Mouse (Mus musculus): ENCODE data around the gene Med4. TPM values are rescaled to one million over a fixed set of nuclear protein-coding genes. Genes with fewer than 3 reads are reported as not detected.

Med4 gene
- polyA plus RNA-seq, 1 experiment from 2014 or later, result 24.4 TPM

DNA sequence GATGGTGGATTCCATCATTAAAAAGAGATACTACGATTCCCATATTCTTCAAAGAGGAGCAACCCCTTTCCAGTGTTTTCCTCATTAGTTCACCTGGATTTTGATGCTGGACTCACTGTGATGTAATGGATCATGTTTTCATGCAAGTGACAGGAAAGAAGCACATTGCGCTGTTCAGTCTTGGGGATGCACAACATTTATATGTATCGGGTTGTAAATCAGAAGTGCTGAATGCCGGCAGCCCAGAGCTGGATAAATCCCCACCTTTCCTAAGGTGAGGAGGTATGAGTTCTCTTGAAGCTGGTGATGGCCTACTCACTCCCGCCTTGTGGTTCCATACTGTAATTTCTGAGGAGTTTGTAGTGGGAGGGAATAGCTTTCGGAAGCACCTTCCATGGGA lies 16.5 kb upstream of the Med4 start:
- H3K9me3 ChIP-seq (replicated peaks; ENCODE audit: control insufficient read depth, low read length), result no peaks in the 10 kb centered on the region
- no peaks in the 10 kb centered on the region for H3K36me3 ChIP-seq (ENCODE audit: control insufficient read depth, insufficient read depth)
- no peak overlapping the region for H3K9ac ChIP-seq (ENCODE audit: low read depth, low read length)
- H3K4me1 ChIP-seq (ENCODE audit: control insufficient read depth, low read depth, low read length), result no peaks in the 10 kb centered on the region; the same call in 1 of the 2 replicates
- 81% methylated on average over 6 of the region's 6 CpGs for WGBS (ENCODE audit: insufficient replicate concordance)
- H3K27ac ChIP-seq (ENCODE audit: low read length), result no peak overlapping the region
- no peak overlapping the region for H3K4me2 ChIP-seq (ENCODE audit: low read depth, low read length)
- ATAC-seq (ENCODE audit: low read depth), result no peak
- H3K27me3 ChIP-seq (ENCODE audit: control insufficient read depth, insufficient read depth, low read depth, low read length), result no peaks in the 10 kb centered on the region
- no peak overlapping the region for H3K4me3 ChIP-seq (ENCODE audit: low read depth, low read length)

DNA sequence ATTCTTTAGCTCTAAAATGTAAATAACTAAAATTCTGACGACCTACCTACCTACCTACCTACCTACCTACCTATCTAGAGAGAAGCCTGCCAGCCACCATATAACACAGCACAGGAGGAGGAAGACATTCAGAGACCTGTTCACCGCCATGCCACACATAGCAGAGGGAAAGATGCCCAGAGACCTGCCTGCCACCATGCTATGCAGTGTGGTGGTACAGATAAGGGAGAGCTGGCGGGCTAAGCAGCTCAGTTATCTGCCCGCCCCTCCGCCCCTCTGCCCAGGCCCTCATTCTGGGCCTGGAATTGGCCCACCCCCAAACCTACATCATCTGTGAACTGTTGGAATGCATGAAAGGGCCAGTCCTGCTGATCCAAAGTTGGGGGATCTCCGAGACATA lies 15.7 kb upstream of the Med4 start:
- Histone ChIP-seq H3K36me3 (ENCODE audit: control insufficient read depth, insufficient read depth) (no peaks in the 10 kb centered on the region), H3K27ac (ENCODE audit: low read length) (no peak overlapping the region), H3K9ac (ENCODE audit: low read depth, low read length) (no peak overlapping the region), H3K4me3 (ENCODE audit: low read depth, low read length) (no peak overlapping the region), H3K4me1 (ENCODE audit: control insufficient read depth, low read depth, low read length) (no peaks in the 10 kb centered on the region; the same call in 1 of the 2 replicates), H3K27me3 (ENCODE audit: control insufficient read depth, insufficient read depth, low read depth, low read length) (no peaks in the 10 kb centered on the region), H3K4me2 (ENCODE audit: low read depth, low read length) (no peak overlapping the region), H3K9me3 (replicated peaks; ENCODE audit: control insufficient read depth, low read length) (no peaks in the 10 kb centered on the region)
- WGBS (ENCODE audit: insufficient replicate concordance), result 36% methylated on average over 6 of the region's 6 CpGs
- ATAC-seq (ENCODE audit: low read depth), result no peak

DNA sequence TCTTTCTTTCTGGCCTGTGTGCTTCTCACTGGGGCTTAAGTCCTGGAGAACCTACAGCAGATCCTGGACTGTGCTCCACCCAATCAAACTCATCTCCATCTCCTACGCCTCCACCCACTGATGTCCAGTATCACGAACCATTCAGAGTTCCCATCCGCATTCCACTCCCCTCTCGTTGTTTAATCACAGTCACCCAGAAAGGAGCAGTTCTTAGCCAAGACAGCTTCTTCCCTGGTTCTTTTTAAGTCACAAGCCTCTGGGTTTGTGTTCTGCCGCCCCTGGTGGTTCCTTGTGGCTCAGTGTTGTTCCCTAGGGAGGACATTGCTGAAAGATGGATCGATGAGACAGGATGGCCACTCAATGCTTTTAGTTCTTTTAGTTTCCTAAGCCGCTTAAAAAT lies 14.1 kb upstream of the Med4 start:
- no peaks in the 10 kb centered on the region for H3K9me3 ChIP-seq (replicated peaks; ENCODE audit: control insufficient read depth, low read length)
- H3K4me3 ChIP-seq (ENCODE audit: low read depth, low read length), result no peak overlapping the region
- 60% methylated on average over 7 of the region's 7 CpGs for WGBS (ENCODE audit: insufficient replicate concordance)
- no peaks in the 10 kb centered on the region for H3K27me3 ChIP-seq (ENCODE audit: control insufficient read depth, insufficient read depth, low read depth, low read length)
- no peak overlapping the region for H3K9ac ChIP-seq (ENCODE audit: low read depth, low read length)
- no peak overlapping the region for H3K4me2 ChIP-seq (ENCODE audit: low read depth, low read length)
- ATAC-seq (ENCODE audit: low read depth), result no peak
- no peaks in the 10 kb centered on the region; the same call in 1 of the 2 replicates for H3K4me1 ChIP-seq (ENCODE audit: control insufficient read depth, low read depth, low read length)
- no peaks in the 10 kb centered on the region for H3K36me3 ChIP-seq (ENCODE audit: control insufficient read depth, insufficient read depth)
- no peak overlapping the region for H3K27ac ChIP-seq (ENCODE audit: low read length)

- ATAC-seq (ENCODE audit: low read depth), result no peak
- no peaks in the 10 kb centered on the region for H3K9me3 ChIP-seq (replicated peaks; ENCODE audit: control insufficient read depth, low read length)
- H3K4me1 ChIP-seq (ENCODE audit: control insufficient read depth, low read depth, low read length), result no peaks in the 10 kb centered on the region
- H3K36me3 ChIP-seq (ENCODE audit: control insufficient read depth, insufficient read depth), result no peaks in the 10 kb centered on the region
- H3K27ac ChIP-seq (ENCODE audit: low read length), result no peak overlapping the region
- H3K4me3 ChIP-seq (ENCODE audit: low read depth, low read length), result no peak overlapping the region
- WGBS (ENCODE audit: insufficient replicate concordance), result 70% methylated on average over 9 of the region's 9 CpGs
- no peak overlapping the region for H3K9ac ChIP-seq (ENCODE audit: low read depth, low read length)
- no peak overlapping the region for H3K4me2 ChIP-seq (ENCODE audit: low read depth, low read length)
- H3K27me3 ChIP-seq (ENCODE audit: control insufficient read depth, insufficient read depth, low read depth, low read length), result no peaks in the 10 kb centered on the region
These were observed 8.5 kb upstream of the Med4 start for GRCm38 (mm10) chr14:73501283-73501682.

DNA sequence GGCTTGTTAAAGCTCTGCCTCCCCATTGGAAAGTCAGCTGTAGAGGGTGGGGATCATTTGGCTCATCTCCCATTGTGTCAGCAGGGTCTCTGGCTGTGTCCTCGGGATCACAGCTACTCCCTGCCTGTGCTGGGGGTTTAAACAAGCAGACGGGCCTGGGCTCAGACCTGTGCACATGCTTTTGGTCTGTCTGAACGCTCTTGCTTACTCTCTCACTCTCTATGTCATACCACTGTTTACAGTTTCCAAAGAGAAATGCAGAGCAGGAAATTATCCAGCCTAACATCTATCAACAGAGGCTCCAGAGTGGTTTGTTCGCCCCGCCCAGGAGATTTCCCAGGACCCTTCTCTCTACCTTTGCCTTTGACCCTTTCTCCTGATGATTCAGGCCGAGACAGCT lies 8.1 kb upstream of the Med4 start:
- Histone ChIP-seq H3K36me3 (ENCODE audit: control insufficient read depth, insufficient read depth) (no peaks in the 10 kb centered on the region), H3K27me3 (ENCODE audit: control insufficient read depth, insufficient read depth, low read depth, low read length) (no peaks in the 10 kb centered on the region), H3K9ac (ENCODE audit: low read depth, low read length) (no peak overlapping the region), H3K4me1 (ENCODE audit: control insufficient read depth, low read depth, low read length) (no peaks in the 10 kb centered on the region), H3K4me3 (ENCODE audit: low read depth, low read length) (no peak overlapping the region), H3K9me3 (replicated peaks; ENCODE audit: control insufficient read depth, low read length) (no peaks in the 10 kb centered on the region), H3K4me2 (ENCODE audit: low read depth, low read length) (no peak overlapping the region), H3K27ac (ENCODE audit: low read length) (no peak overlapping the region)
- ATAC-seq (ENCODE audit: low read depth), result no peak
- WGBS (ENCODE audit: insufficient replicate concordance), result 47% methylated on average over 6 of the region's 6 CpGs

- no peak overlapping the region for H3K9ac ChIP-seq (ENCODE audit: low read depth, low read length)
- H3K36me3 ChIP-seq (ENCODE audit: control insufficient read depth, insufficient read depth), result no peaks in the 10 kb centered on the region
- H3K4me1 ChIP-seq (ENCODE audit: control insufficient read depth, low read depth, low read length), result no peaks in the 10 kb centered on the region
- no peaks in the 10 kb centered on the region for H3K27me3 ChIP-seq (ENCODE audit: control insufficient read depth, insufficient read depth, low read depth, low read length)
- no peak for ATAC-seq (ENCODE audit: low read depth)
- no peak overlapping the region for H3K27ac ChIP-seq (ENCODE audit: low read length)
- H3K9me3 ChIP-seq (replicated peaks; ENCODE audit: control insufficient read depth, low read length), result no peaks in the 10 kb centered on the region
- H3K4me3 ChIP-seq (ENCODE audit: low read depth, low read length), result no peak overlapping the region
- WGBS (ENCODE audit: insufficient replicate concordance), result 44% methylated on average over 7 of the region's 7 CpGs
- H3K4me2 ChIP-seq (ENCODE audit: low read depth, low read length), result no peak overlapping the region
These were observed 7.1 kb upstream of the Med4 start for GRCm38 (mm10) chr14:73502591-73503184.

- 37% methylated on average over 13 of the region's 13 CpGs for WGBS (ENCODE audit: insufficient replicate concordance)
- Histone ChIP-seq H3K9ac (ENCODE audit: low read depth, low read length) (no peak overlapping the region), H3K27ac (ENCODE audit: low read length) (no peak overlapping the region), H3K4me2 (ENCODE audit: low read depth, low read length) (no peak overlapping the region), H3K27me3 (ENCODE audit: control insufficient read depth, insufficient read depth, low read depth, low read length) (no peaks in the 10 kb centered on the region), H3K36me3 (ENCODE audit: control insufficient read depth, insufficient read depth) (no peaks in the 10 kb centered on the region), H3K4me3 (ENCODE audit: low read depth, low read length) (no peak overlapping the region), H3K9me3 (replicated peaks; ENCODE audit: control insufficient read depth, low read length) (no peaks in the 10 kb centered on the region), H3K4me1 (ENCODE audit: control insufficient read depth, low read depth, low read length) (peaks cover 4% of the 10 kb centered on the region)
- no peak for ATAC-seq (ENCODE audit: low read depth)
These were observed 6.4 kb upstream of the Med4 start for GRCm38 (mm10) chr14:73503237-73503933.

DNA sequence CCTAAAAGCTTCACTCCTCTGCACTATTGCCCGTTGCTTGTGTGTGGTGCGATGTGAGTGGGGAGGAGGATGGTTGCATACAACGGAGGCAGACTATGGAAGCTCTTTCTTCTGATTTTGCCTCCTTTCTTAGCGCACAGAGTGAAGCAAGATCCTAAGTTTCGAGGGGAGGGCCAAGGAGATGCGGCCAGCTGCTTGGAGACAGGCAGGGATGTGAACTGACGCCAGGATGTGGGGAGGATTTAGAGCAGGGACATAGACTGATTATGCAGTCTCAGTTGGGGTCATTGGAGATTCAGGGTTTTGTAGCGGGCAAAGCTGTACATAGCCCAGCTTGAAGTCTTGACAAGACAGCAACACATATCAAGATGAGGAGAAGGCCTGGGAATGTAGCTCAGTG lies 3.5 kb upstream of the Med4 start:
- no peaks in the 10 kb centered on the region for H3K9me3 ChIP-seq (replicated peaks; ENCODE audit: control insufficient read depth, low read length)
- no peak overlapping the region for H3K4me2 ChIP-seq (ENCODE audit: low read depth, low read length)
- ATAC-seq (ENCODE audit: low read depth), result no peak
- 58% methylated on average over 8 of the region's 8 CpGs for WGBS (ENCODE audit: insufficient replicate concordance)
- H3K4me1 ChIP-seq (ENCODE audit: control insufficient read depth, low read depth, low read length), result peaks cover 13% of the 10 kb centered on the region
- no peak overlapping the region for H3K9ac ChIP-seq (ENCODE audit: low read depth, low read length)
- no peaks in the 10 kb centered on the region for H3K27me3 ChIP-seq (ENCODE audit: control insufficient read depth, insufficient read depth, low read depth, low read length)
- no peak overlapping the region for H3K4me3 ChIP-seq (ENCODE audit: low read depth, low read length)
- no peak overlapping the region for H3K27ac ChIP-seq (ENCODE audit: low read length)
- H3K36me3 ChIP-seq (ENCODE audit: control insufficient read depth, insufficient read depth), result no peaks in the 10 kb centered on the region

DNA sequence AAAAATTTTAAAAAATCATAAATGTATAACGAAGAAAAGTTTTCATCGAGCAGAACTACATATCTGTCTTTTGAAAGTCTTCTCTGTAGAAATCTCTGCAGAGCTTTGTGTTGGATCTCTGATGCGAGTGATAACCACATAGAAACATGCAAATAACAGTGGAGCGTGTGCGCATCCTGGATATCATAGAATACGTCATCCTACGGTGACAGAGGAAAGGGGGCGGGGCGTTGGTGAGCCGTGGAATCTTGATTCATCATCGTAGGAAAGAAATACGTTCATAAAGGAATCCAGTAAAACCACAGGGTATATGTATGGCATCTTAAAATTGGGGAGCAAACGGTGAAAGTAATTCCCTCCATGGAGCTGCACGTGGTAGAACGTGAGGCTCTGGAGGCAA lies 2.6 kb upstream of the Med4 start:
- WGBS (ENCODE audit: insufficient replicate concordance), result 66% methylated on average over 15 of the region's 15 CpGs
- no peak overlapping the region for H3K4me2 ChIP-seq (ENCODE audit: low read depth, low read length)

More for the DNA sequence above, 2.6 kb upstream of the Med4 start:
- H3K36me3 ChIP-seq (ENCODE audit: control insufficient read depth, insufficient read depth), result no peaks in the 10 kb centered on the region
- no peak overlapping the region for H3K9ac ChIP-seq (ENCODE audit: low read depth, low read length)
- no peaks in the 10 kb centered on the region for H3K27me3 ChIP-seq (ENCODE audit: control insufficient read depth, insufficient read depth, low read depth, low read length)
- H3K4me3 ChIP-seq (ENCODE audit: low read depth, low read length), result no peak overlapping the region; the same call in 1 of the 2 replicates
- H3K4me1 ChIP-seq (ENCODE audit: control insufficient read depth, low read depth, low read length), result peaks cover 13% of the 10 kb centered on the region
- no peak for ATAC-seq (ENCODE audit: low read depth)
- H3K9me3 ChIP-seq (replicated peaks; ENCODE audit: control insufficient read depth, low read length), result no peaks in the 10 kb centered on the region
- H3K27ac ChIP-seq (ENCODE audit: low read length), result no peak overlapping the region
